36 mouse cellular contexts compared by ENCODE assay signal in genomic region chr6:142245065-142245464, GRCm38 (mm10). TPM values are rescaled to one million over a fixed set of nuclear protein-coding genes. Genes with fewer than 3 reads are reported as not detected.
"Had no signal": no experiment of that assay in that cellular context is flagged by ENCODE, and none has a peak within 500 bp of the region (broad histone marks: within the 10 kb centered on the region; RNA-seq: fewer than 3 reads in every experiment).

No protein-coding gene starts in this region.

- H3K9me3 ChIP-seq: embryonic facial prominence, embryonic 10.5 days; embryonic facial prominence, embryonic 12.5 days; embryonic facial prominence, embryonic 13.5 days; embryonic facial prominence, embryonic 15.5 days; forebrain, embryonic 10.5 days; forebrain, embryonic 12.5 days; forebrain, embryonic 13.5 days; forebrain, embryonic 15.5 days had no signal

- H3K9ac ChIP-seq: embryonic facial prominence, embryonic 12.5 days; embryonic facial prominence, embryonic 13.5 days; embryonic facial prominence, embryonic 15.5 days; forebrain, embryonic 12.5 days; forebrain, embryonic 13.5 days; forebrain, embryonic 15.5 days; forebrain, postnatal 0 days had no signal

- H3K4me1 ChIP-seq: embryonic facial prominence, embryonic 10.5 days; embryonic facial prominence, embryonic 12.5 days; embryonic facial prominence, embryonic 13.5 days; embryonic facial prominence, embryonic 15.5 days; forebrain, embryonic 10.5 days; forebrain, embryonic 12.5 days; forebrain, embryonic 13.5 days; forebrain, embryonic 15.5 days had no signal

- H3K4me3 ChIP-seq: embryonic facial prominence, embryonic 10.5 days; embryonic facial prominence, embryonic 12.5 days; embryonic facial prominence, embryonic 13.5 days; embryonic facial prominence, embryonic 15.5 days; erythroblast, embryonic 14.5 days; forebrain, embryonic 10.5 days; forebrain, embryonic 12.5 days; forebrain, embryonic 13.5 days; forebrain, embryonic 15.5 days; gastrocnemius, adult 2 months; heart, adult 2 months had no signal

- H3K27me3 ChIP-seq: embryonic facial prominence, embryonic 12.5 days; embryonic facial prominence, embryonic 13.5 days; embryonic facial prominence, embryonic 15.5 days; forebrain, embryonic 12.5 days; forebrain, embryonic 13.5 days; forebrain, embryonic 15.5 days had no signal

- H3K4me2 ChIP-seq: embryonic facial prominence, embryonic 12.5 days; embryonic facial prominence, embryonic 13.5 days; embryonic facial prominence, embryonic 15.5 days; forebrain, embryonic 12.5 days; forebrain, embryonic 13.5 days; forebrain, embryonic 15.5 days had no signal

- DNase-seq: cerebellum, adult 9-11 months; cerebellum, postnatal 10 days; cerebellum, postnatal 14 days; cerebellum, postnatal 25 days; cerebellum, postnatal 36 days; embryo, embryonic 11 days; forebrain, postnatal 0 days; gastrocnemius, adult 2 months; gastrocnemius, postnatal 10 days; gastrocnemius, postnatal 14 days; gastrocnemius, postnatal 25 days; gastrocnemius, postnatal 36 days; heart, adult 11 months; heart, adult 18-20 months; heart, adult 2 months had no signal

- ATAC-seq: forebrain, embryonic 13.5 days; forebrain, embryonic 14.5 days; forebrain, embryonic 15.5 days; forebrain, embryonic 16.5 days; forebrain, postnatal 0 days had no signal

- H3K27ac ChIP-seq: embryonic facial prominence, embryonic 10.5 days; embryonic facial prominence, embryonic 12.5 days; embryonic facial prominence, embryonic 13.5 days; embryonic facial prominence, embryonic 15.5 days; forebrain, embryonic 10.5 days; forebrain, embryonic 12.5 days; forebrain, embryonic 13.5 days; forebrain, embryonic 15.5 days; gastrocnemius, adult 2 months; heart, adult 2 months had no signal

- H3K36me3 ChIP-seq: embryonic facial prominence, embryonic 10.5 days; embryonic facial prominence, embryonic 12.5 days; embryonic facial prominence, embryonic 13.5 days; embryonic facial prominence, embryonic 15.5 days; forebrain, embryonic 10.5 days; forebrain, embryonic 12.5 days; forebrain, embryonic 15.5 days had no signal

RNA-seq across cellular contexts. Expression of gene Slco1a6, which starts 36.7 kb away (rescaled TPM):
- total RNA-seq: common myeloid progenitor, adult 5-6 weeks; forebrain, postnatal 0 days; gastrocnemius, adult 8-10 months; gastrocnemius, postnatal 10 days; gastrocnemius, postnatal 14 days; gastrocnemius, postnatal 25 days; gastrocnemius, postnatal 36 days; granulocyte monocyte progenitor cell, adult 5-6 weeks; heart, adult 18-20 months; heart, adult 2 months; heart, adult 8-10 months had no signal
- polyA plus RNA-seq: cortical plate, adult 2 months; embryonic facial prominence, embryonic 10.5 days; embryonic facial prominence, embryonic 11.5 days; embryonic facial prominence, embryonic 12.5 days; embryonic facial prominence, embryonic 13.5 days; embryonic facial prominence, embryonic 15.5 days; erythroblast, embryonic 14.5 days; forebrain, embryonic 10.5 days; forebrain, embryonic 11.5 days; forebrain, embryonic 12.5 days; forebrain, embryonic 13.5 days; forebrain, embryonic 14.5 days; forebrain, embryonic 15.5 days; forebrain, postnatal 0 days; heart, adult 2 months had no signal

RNA-seq across cellular contexts. Expression of gene Iapp, which starts 53.2 kb away (rescaled TPM):
- total RNA-seq: common myeloid progenitor, adult 5-6 weeks; forebrain, postnatal 0 days; gastrocnemius, adult 18-20 months; gastrocnemius, adult 2 months; gastrocnemius, adult 8-10 months; gastrocnemius, postnatal 10 days; gastrocnemius, postnatal 14 days; gastrocnemius, postnatal 25 days; gastrocnemius, postnatal 36 days; gastrocnemius, postnatal 4 days; granulocyte monocyte progenitor cell, adult 5-6 weeks; heart, adult 18-20 months; heart, adult 2 months; heart, adult 8-10 months had no signal
- polyA plus RNA-seq: cortical plate, adult 2 months; embryonic facial prominence, embryonic 13.5 days; erythroblast, embryonic 14.5 days; forebrain, embryonic 10.5 days; forebrain, embryonic 11.5 days; forebrain, embryonic 16.5 days; frontal cortex, adult 2 months; heart, adult 2 months had no signal
